In the genomic region with DNA sequence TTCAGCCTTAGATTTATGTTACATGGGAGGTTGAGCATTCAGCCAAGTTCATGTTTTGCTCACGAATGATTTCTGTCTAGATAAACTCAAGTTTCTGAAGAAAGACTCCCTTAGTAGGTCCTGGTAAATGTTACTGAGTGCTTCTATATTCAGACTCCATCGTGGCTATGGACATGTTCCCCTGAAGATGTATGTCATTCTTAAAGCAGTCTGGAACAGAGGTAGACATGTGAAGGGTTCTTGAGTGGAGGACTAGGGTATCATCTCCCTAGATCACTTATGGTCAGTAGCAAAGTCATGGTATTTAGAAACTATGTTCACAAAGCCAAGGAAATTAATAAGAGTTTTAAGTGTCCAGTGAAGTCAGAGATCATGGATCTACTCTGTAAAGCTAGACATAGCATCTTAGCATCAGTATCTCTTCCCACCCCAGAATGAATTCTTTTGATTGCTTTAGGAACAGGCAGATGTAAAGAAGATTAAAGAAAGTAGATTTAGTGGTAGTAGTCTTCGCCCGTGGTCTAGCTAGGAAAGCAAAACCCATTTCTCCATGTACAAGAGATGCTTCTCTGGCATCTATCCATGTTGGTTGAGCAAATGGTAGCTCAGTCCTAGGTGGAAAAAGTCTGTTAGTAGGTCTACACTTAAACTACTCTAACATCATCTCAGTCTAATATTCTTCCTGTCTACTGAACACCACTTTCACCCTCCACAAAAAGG, we compare ENCODE assay signal across 25 mouse cellular contexts. TPM values are rescaled to one million over a fixed set of nuclear protein-coding genes. Genes with fewer than 3 reads are reported as not detected.
DNase-seq lines count a peak whose midpoint lies in the region; ATAC-seq lines count a peak whose summit lies in the region.
"Had no signal": no experiment of that assay in that cellular context is flagged by ENCODE, and none has a peak within 500 bp of the region (broad histone marks: within the 10 kb centered on the region; RNA-seq: fewer than 3 reads in every experiment).

No protein-coding gene starts in this region.

- DNase-seq in hindbrain, embryonic 11.5 days (ENCODE audit: low spot score), result peak; percentile 18
- peak; percentile 8 for DNase-seq in retina, embryonic 14.5 days (ENCODE audit: low spot score)
- DNase-seq in retina, postnatal 1 day, result no peak
- peak; percentile 72 for DNase-seq in forebrain, embryonic 14.5 days (ENCODE audit: low spot score)
- DNase-seq in gastrocnemius, postnatal 14 days, result no peak
- no peak for DNase-seq in heart, postnatal 36 days
- DNase-seq: adrenal gland, postnatal 36 days; cerebellum, adult 11-12 months; heart, postnatal 4 days; kidney, postnatal 25 days; liver; lung, postnatal 36 days; thymus, postnatal 36 days had no signal

- no peak overlapping the region for H3K4me3 ChIP-seq in hindbrain, embryonic 11.5 days (ENCODE audit: low read depth, low read length)
- no peak overlapping the region for H3K4me3 ChIP-seq in hindbrain, embryonic 13.5 days
- peak overlapping the region; percentile 3; the same call in 1 of the 2 replicates for H3K4me3 ChIP-seq in forebrain, embryonic 14.5 days (ENCODE audit: low read depth, low read length)
- H3K4me3 ChIP-seq: heart, embryonic 15.5 days; liver, embryonic 15.5 days; lung, embryonic 15.5 days; megakaryocyte, embryonic 14.5 days; stomach, embryonic 15.5 days had no signal

- H3K27ac ChIP-seq in hindbrain, embryonic 11.5 days (ENCODE audit: low read depth, low read length), result no peak overlapping the region
- no peak overlapping the region for H3K27ac ChIP-seq in hindbrain, embryonic 13.5 days
- H3K27ac ChIP-seq in forebrain, embryonic 14.5 days (ENCODE audit: low read depth, low read length), result peak overlapping the region; percentile 84
- H3K27ac ChIP-seq: heart, embryonic 15.5 days; liver, embryonic 15.5 days; lung, embryonic 15.5 days; stomach, embryonic 15.5 days had no signal

- no peak overlapping the region for H3K9ac ChIP-seq in hindbrain, embryonic 11.5 days (ENCODE audit: low read depth, low read length)
- H3K9ac ChIP-seq in hindbrain, embryonic 13.5 days, result no peak overlapping the region
- peak overlapping the region; percentile 53 for H3K9ac ChIP-seq in forebrain, embryonic 14.5 days (ENCODE audit: low read length)
- H3K9ac ChIP-seq: heart, embryonic 15.5 days; liver, embryonic 15.5 days; lung, embryonic 15.5 days; stomach, embryonic 15.5 days had no signal

- H3K36me3 ChIP-seq in hindbrain, embryonic 11.5 days (ENCODE audit: control insufficient read depth, insufficient read depth, low read length), result no peaks in the 10 kb centered on the region
- no peaks in the 10 kb centered on the region for H3K36me3 ChIP-seq in hindbrain, embryonic 13.5 days
- peaks cover 21% of the 10 kb centered on the region for H3K36me3 ChIP-seq in forebrain, embryonic 14.5 days (ENCODE audit: control insufficient read depth, insufficient read depth, low read length)
- H3K36me3 ChIP-seq: heart, embryonic 15.5 days; liver, embryonic 15.5 days; lung, embryonic 15.5 days; stomach, embryonic 15.5 days had no signal

- intact Hi-C loops in gastrocnemius, postnatal 14 days (cut with DNase I; ENCODE audit: low total_unique reads), result no loop called here
- intact Hi-C loops in heart, postnatal 36 days (cut with DNase I), result no loop called here

- peaks cover 62% of the 10 kb centered on the region for H3K27me3 ChIP-seq in hindbrain, embryonic 11.5 days (ENCODE audit: control insufficient read depth, insufficient read depth, low read length)
- peaks cover 78% of the 10 kb centered on the region for H3K27me3 ChIP-seq in hindbrain, embryonic 13.5 days
- peaks cover 3% of the 10 kb centered on the region; the same call in 1 of the 2 replicates for H3K27me3 ChIP-seq in forebrain, embryonic 14.5 days (replicated peaks; ENCODE audit: control insufficient read depth, insufficient read depth, low read length)

- H3K9me3 ChIP-seq in hindbrain, embryonic 11.5 days (ENCODE audit: control insufficient read depth, low read length), result no peaks in the 10 kb centered on the region
- no peaks in the 10 kb centered on the region for H3K9me3 ChIP-seq in hindbrain, embryonic 13.5 days
- no peaks in the 10 kb centered on the region for H3K9me3 ChIP-seq in forebrain, embryonic 14.5 days (replicated peaks; ENCODE audit: control insufficient read depth, low read length)
- H3K9me3 ChIP-seq: heart, embryonic 15.5 days; liver, embryonic 15.5 days; lung, embryonic 15.5 days; stomach, embryonic 15.5 days had no signal

- 23% methylated on average over 4 of the region's 4 CpGs for WGBS in hindbrain, embryonic 11.5 days
- WGBS in hindbrain, embryonic 13.5 days, result 21% methylated on average over 4 of the region's 4 CpGs
- WGBS in forebrain, embryonic 14.5 days, result 11% methylated on average over 4 of the region's 4 CpGs

- peaks cover 2% of the 10 kb centered on the region; the same call in 1 of the 2 replicates for H3K4me1 ChIP-seq in hindbrain, embryonic 11.5 days (replicated peaks; ENCODE audit: control insufficient read depth, insufficient read depth, low read length)
- H3K4me1 ChIP-seq in hindbrain, embryonic 13.5 days (replicated peaks), result peaks cover 12% of the 10 kb centered on the region
- peaks cover 14% of the 10 kb centered on the region for H3K4me1 ChIP-seq in forebrain, embryonic 14.5 days (ENCODE audit: control insufficient read depth, insufficient read depth, low read length)
- H3K4me1 ChIP-seq: liver, embryonic 15.5 days had no signal

- ATAC-seq in hindbrain, embryonic 11.5 days (ENCODE audit: low FRiP score), result no peak
- ATAC-seq in hindbrain, embryonic 13.5 days (ENCODE audit: low FRiP score), result no peak
- ATAC-seq in forebrain, embryonic 14.5 days, result no peak
- ATAC-seq: intestine, postnatal 0 days had no signal

- H3K4me2 ChIP-seq in hindbrain, embryonic 11.5 days (replicated peaks; ENCODE audit: low read depth, low read length), result no peak overlapping the region
- H3K4me2 ChIP-seq in hindbrain, embryonic 13.5 days, result no peak overlapping the region
- peak overlapping the region; percentile 55 for H3K4me2 ChIP-seq in forebrain, embryonic 14.5 days (ENCODE audit: low read length)
- H3K4me2 ChIP-seq: heart, embryonic 15.5 days; liver, embryonic 15.5 days; lung, embryonic 15.5 days; stomach, embryonic 15.5 days had no signal

RNA-seq across cellular contexts. Expression of a gene that starts 12.6 kb away (rescaled TPM):
- 0.08 TPM in 1 of 2 replicates, not detected in the other for polyA plus RNA-seq in hindbrain, embryonic 11.5 days (2014; fragmentation: Nextera tagmentation; extraction: Ambion mirVana)
- polyA plus RNA-seq in hindbrain, embryonic 13.5 days (2015; fragmentation: Nextera tagmentation; extraction: Ambion mirVana), result not detected in 2 replicates
- 2.2 and 3.6 TPM in 2 replicates for polyA plus RNA-seq in forebrain, embryonic 14.5 days (2014; fragmentation: Nextera tagmentation; extraction: Ambion mirVana)
- total RNA-seq in gastrocnemius, postnatal 14 days (2021), result not detected
- not detected for total RNA-seq in heart, postnatal 36 days (2021)
- total RNA-seq: adrenal gland, postnatal 36 days; gastrocnemius, postnatal 4 days; heart, postnatal 4 days had no signal
- polyA plus RNA-seq: embryonic facial prominence, embryonic 11.5 days; heart, embryonic 15.5 days; intestine, postnatal 0 days; kidney, embryonic 14.5 days; liver, embryonic 15.5 days; lung, embryonic 15.5 days; midbrain, postnatal 0 days; neural tube, embryonic 14.5 days; stomach, embryonic 15.5 days had no signal

RNA-seq across cellular contexts. Expression of a gene that starts 15.1 kb away (rescaled TPM):
- 0.39 and 0.49 TPM in 2 replicates for polyA plus RNA-seq in hindbrain, embryonic 11.5 days (2014; fragmentation: Nextera tagmentation; extraction: Ambion mirVana)
- polyA plus RNA-seq in hindbrain, embryonic 13.5 days (2015; fragmentation: Nextera tagmentation; extraction: Ambion mirVana), result 0.40 and 0.44 TPM in 2 replicates
- 72.6 and 77.7 TPM in 2 replicates for polyA plus RNA-seq in forebrain, embryonic 14.5 days (2014; fragmentation: Nextera tagmentation; extraction: Ambion mirVana)
- total RNA-seq in gastrocnemius, postnatal 14 days (2021), result not detected
- total RNA-seq in heart, postnatal 36 days (2021), result not detected
- total RNA-seq: adrenal gland, postnatal 36 days; gastrocnemius, postnatal 4 days had no signal
- polyA plus RNA-seq: heart, embryonic 15.5 days; intestine, postnatal 0 days; kidney, embryonic 14.5 days; neural tube, embryonic 14.5 days had no signal

Comparison
In these comparisons a context has a peak if more than half of its experiments do, and no peak if none do; other contexts are left out.
1. DNase-seq: peak in hindbrain, embryonic 11.5 days (single experiment), retina, embryonic 14.5 days (single experiment) and forebrain, embryonic 14.5 days (single experiment); none in retina, postnatal 1 day (single experiment), gastrocnemius, postnatal 14 days (single experiment) and heart, postnatal 36 days (0 of 2).
2. RNA of a gene that starts 15.1 kb away (polyA plus RNA-seq): 72.6 to 77.7 TPM in forebrain, embryonic 14.5 days; 0.40 to 0.44 TPM in hindbrain, embryonic 13.5 days and 0.39 to 0.49 TPM in hindbrain, embryonic 11.5 days; every median in the first group is over 10 times any median in the second.